Mouse (Mus musculus) heart, embryonic 12.5 days (tissue): ENCODE measurements around the gene Tcf15. TPM values are rescaled to one million over a fixed set of nuclear protein-coding genes. Genes with fewer than 3 reads are reported as not detected.

ENCODE experiments used
- ATAC-seq: fragments of 200-750 bp; cut with Nextera tagmentation; 2 replicates; pipeline ENCODE4 v1.8.0; 2017; ENCODE audit warnings: moderate TSS enrichment, moderate library complexity; ENCODE audit not compliant: insufficient number of reproducible peaks, low FRiP score
- H3K27ac ChIP-seq: fragments of 300-500 bp; sonication (generic); 2 replicates; pipeline ENCODE4 v1.5.1; 2016; ENCODE audit warnings: mild to moderate bottlenecking, moderate library complexity; ENCODE audit not compliant: poor library complexity, severe bottlenecking
- H3K27me3 ChIP-seq: fragments of 300-500 bp; sonication (generic); replicated peaks from 2 replicates; pipeline ENCODE4 v1.6.1; 2016; ENCODE audit warnings: mild to moderate bottlenecking, moderate library complexity
- H3K36me3 ChIP-seq: fragments of 300-500 bp; sonication (generic); 2 replicates; pipeline ENCODE4 v1.6.1; 2016; ENCODE audit warnings: mild to moderate bottlenecking, moderate library complexity
- H3K4me1 ChIP-seq: fragments of 300-500 bp; sonication (generic); replicated peaks from 2 replicates; pipeline ENCODE4 v1.6.1; 2016; ENCODE audit warnings: mild to moderate bottlenecking
- H3K4me2 ChIP-seq: fragments of 300-500 bp; sonication (generic); 2 replicates; pipeline ENCODE4 v1.6.1; 2016; ENCODE audit warnings: mild to moderate bottlenecking, moderate library complexity
- H3K4me3 ChIP-seq: fragments of 300-500 bp; sonication (generic); 2 replicates; pipeline ENCODE4 v1.5.1; 2016; ENCODE audit warnings: mild to moderate bottlenecking
- H3K9ac ChIP-seq: fragments of 300-500 bp; sonication (generic); 2 replicates; pipeline ENCODE4 v1.6.1; 2016; ENCODE audit warnings: mild to moderate bottlenecking, moderate library complexity
- H3K9me3 ChIP-seq: fragments of 300-500 bp; sonication (generic); replicated peaks from 2 replicates; pipeline ENCODE4 v1.6.1; 2016; ENCODE audit warnings: mild to moderate bottlenecking, moderate library complexity
- whole genome bisulfite sequencing: fragments of 180-500 bp; shearing (Covaris S2); methylation state at CpG from one replicate; pipeline ENCODE4 v1.1.7; 2016; 5-methylcytosine and 5-hydroxymethylcytosine counted together
- polyA plus RNA-seq: library from polyadenylated mRNA; unstranded; fragments of >200 nt; fragmentation: Nextera tagmentation; extraction: Ambion mirVana; gene quantifications from 2 replicates; pipeline ENCODE4 v1.2.1, GENCODE M21; 2016

Tcf15 gene
- polyA plus RNA-seq, 1 experiment from 2014 or later = 4.1 TPM

GRCm38 (mm10) chr2:152169377-152169776 lies 26.0 kb downstream of the Tcf15 start:
- no peak for ATAC-seq
- no peak overlapping the region for H3K4me2 ChIP-seq
- no peaks in the 10 kb centered on the region for H3K9me3 ChIP-seq
- no peaks in the 10 kb centered on the region for H3K36me3 ChIP-seq
- H3K27ac ChIP-seq = no peak overlapping the region
- no peaks in the 10 kb centered on the region for H3K27me3 ChIP-seq
- peaks cover 7% of the 10 kb centered on the region; the same call in 1 of the 2 replicates for H3K4me1 ChIP-seq
- no peak overlapping the region for H3K9ac ChIP-seq
- no peak overlapping the region for H3K4me3 ChIP-seq
- WGBS = 83% methylated on average over 1 of the region's 1 CpGs

DNA sequence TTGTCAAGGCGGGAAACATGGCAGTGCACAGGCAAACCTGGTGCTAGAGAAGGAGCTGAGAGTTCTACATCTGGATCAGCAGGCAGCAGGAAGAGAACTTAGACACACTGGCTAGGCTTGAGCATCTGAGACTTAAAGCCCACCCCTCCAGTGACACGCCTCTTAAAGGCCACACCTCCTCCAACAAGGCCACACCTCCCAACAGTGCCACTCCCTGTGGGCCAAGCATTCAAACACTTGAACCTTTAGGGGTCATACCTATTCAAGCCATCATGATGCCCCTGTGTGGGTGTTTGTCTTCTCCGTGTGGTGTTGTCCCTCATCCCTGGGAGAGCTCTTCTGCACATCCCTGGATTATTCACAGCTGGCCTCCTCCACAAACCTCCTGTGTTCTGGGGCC lies 31.5 kb downstream of the Tcf15 start:
- Histone ChIP-seq H3K9me3 (peaks cover 4% of the 10 kb centered on the region; the same call in 1 of the 2 replicates), H3K4me1 (peaks cover 5% of the 10 kb centered on the region; the same call in 1 of the 2 replicates), H3K4me3 (no peak overlapping the region), H3K27me3 (no peaks in the 10 kb centered on the region), H3K27ac (no peak overlapping the region), H3K36me3 (no peaks in the 10 kb centered on the region), H3K9ac (no peak overlapping the region), H3K4me2 (no peak overlapping the region)
- no peak for ATAC-seq
- WGBS = 89% methylated on average over 3 of the region's 3 CpGs

DNA sequence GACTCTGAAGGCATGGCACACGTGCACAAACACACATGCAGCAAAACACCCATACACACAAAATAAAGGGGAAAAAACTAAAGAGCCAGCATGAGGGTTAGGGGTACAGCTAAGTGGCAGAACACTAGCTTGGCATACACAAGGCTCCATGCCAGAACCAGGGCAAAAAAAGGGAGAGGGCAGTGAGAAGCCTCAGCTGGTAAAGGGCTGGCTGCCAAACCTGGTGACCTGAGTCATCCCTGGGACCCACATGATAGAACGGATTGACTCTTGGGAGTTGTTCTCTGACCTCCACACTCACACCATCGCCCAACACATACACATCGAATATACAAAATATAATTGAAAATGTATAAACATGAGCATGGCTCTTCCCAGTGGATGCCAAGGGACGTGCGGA lies 33.3 kb downstream of the Tcf15 start:
- H3K27ac ChIP-seq = no peak overlapping the region

DNA sequence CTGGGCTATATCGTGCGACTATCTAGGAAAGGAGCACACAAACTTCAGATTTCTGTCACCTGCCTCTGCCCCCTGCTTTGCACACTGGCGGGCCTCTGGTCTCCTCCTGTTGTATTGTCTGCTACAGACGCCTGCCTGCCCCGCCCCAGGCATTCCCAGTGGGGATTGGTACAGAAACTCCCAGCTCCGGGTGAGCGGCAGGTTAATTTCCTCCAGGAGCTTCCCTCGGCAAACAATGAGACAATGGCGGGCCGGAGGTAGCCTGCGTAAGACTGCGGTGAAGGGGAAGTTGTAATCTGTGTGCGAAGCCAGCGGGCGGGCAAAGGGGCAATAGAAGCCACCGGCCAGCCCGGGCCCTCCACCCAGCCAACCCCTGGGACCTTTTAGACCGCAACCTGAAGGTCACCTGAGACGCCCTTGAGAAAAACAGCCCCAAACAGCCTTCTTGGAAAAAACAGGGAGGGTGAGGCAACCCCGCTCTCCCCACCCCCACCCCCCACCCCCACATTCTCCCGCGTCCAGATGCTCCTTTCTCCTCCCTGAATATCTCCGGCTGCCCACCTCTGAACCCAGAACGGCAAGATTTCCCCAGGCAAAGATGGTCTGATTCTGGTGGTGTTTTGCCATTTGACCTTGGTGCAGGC lies 33.9 kb downstream of the Tcf15 start:
- peak; percentile 73 for ATAC-seq
- H3K4me1 ChIP-seq = peaks cover 8% of the 10 kb centered on the region; the same call in 1 of the 2 replicates
- peak overlapping the region; percentile 49 for H3K4me2 ChIP-seq
- peak overlapping the region; percentile 17; the same call in 1 of the 2 replicates for H3K4me3 ChIP-seq
- H3K36me3 ChIP-seq = no peaks in the 10 kb centered on the region
- no peak overlapping the region for H3K9ac ChIP-seq
- peaks cover 4% of the 10 kb centered on the region; the same call in 1 of the 2 replicates for H3K9me3 ChIP-seq
- 0 out of 2 replicates have a peak overlapping the region, but pooled peaks have one; percentile 1 for H3K27ac ChIP-seq
- no peaks in the 10 kb centered on the region for H3K27me3 ChIP-seq
- WGBS = 14% methylated on average over 24 of the region's 24 CpGs

More for the DNA sequence above, 33.3 kb downstream of the Tcf15 start:
- ATAC-seq = no peak
- Histone ChIP-seq H3K9ac (no peak overlapping the region), H3K4me1 (peaks cover 8% of the 10 kb centered on the region; the same call in 1 of the 2 replicates), H3K4me3 (no peak overlapping the region), H3K9me3 (peaks cover 4% of the 10 kb centered on the region; the same call in 1 of the 2 replicates), H3K4me2 (no peak overlapping the region), H3K36me3 (no peaks in the 10 kb centered on the region), H3K27me3 (no peaks in the 10 kb centered on the region)
- 76% methylated on average over 6 of the region's 6 CpGs for WGBS

DNA sequence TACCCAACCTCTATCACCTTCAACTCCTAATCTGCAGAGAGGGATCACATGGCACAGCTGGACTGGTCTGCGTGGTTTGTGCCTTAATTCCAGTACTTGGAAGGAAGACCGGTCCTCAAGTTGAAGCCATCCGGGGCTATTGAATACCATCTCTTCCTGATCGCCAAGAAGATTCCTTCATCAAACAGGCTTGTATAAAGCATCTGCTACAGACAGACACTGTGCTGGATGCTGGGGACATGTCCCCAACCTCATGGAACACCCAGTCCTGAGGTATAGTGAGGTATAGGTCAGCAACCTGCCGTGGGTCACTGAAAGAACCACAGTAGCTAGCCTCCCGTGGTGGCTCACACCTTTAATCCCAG lies 34.4 kb downstream of the Tcf15 start:
- H3K4me1 ChIP-seq = peaks cover 8% of the 10 kb centered on the region; the same call in 1 of the 2 replicates
- H3K36me3 ChIP-seq = no peaks in the 10 kb centered on the region
- no peak overlapping the region for H3K9ac ChIP-seq
- no peak overlapping the region for H3K4me3 ChIP-seq
- no peak for ATAC-seq
- H3K4me2 ChIP-seq = no peak overlapping the region; the same call in 1 of the 2 replicates
- no peak overlapping the region for H3K27ac ChIP-seq
- peaks cover 4% of the 10 kb centered on the region; the same call in 1 of the 2 replicates for H3K9me3 ChIP-seq
- H3K27me3 ChIP-seq = no peaks in the 10 kb centered on the region
- 67% methylated on average over 6 of the region's 6 CpGs for WGBS

DNA sequence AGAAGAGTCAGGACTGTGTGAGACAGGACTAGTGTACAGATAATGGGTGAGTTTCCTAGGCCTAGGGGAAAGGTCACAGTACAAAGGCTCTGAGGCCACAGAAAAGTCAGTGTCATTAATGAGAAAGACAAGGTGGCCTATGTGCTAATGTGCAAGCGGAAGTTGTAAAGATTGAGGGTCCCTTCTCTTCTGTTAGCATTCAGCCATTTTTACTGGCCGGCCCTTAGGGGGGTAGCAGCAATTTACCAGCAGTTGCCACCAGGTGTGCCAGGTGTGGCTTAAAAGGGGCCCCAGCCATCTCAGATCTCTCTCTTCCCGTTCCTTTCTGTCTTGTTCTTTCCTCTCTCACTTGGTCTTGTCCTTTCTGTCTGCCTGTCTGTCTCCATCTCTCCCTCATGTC lies 35.0 kb downstream of the Tcf15 start:
- Histone ChIP-seq H3K9me3 (peaks cover 4% of the 10 kb centered on the region; the same call in 1 of the 2 replicates), H3K9ac (no peak overlapping the region), H3K4me1 (peaks cover 8% of the 10 kb centered on the region; the same call in 1 of the 2 replicates), H3K4me2 (no peak overlapping the region), H3K27ac (no peak overlapping the region), H3K27me3 (no peaks in the 10 kb centered on the region), H3K36me3 (no peaks in the 10 kb centered on the region), H3K4me3 (no peak overlapping the region)
- WGBS = 85% methylated on average over 3 of the region's 3 CpGs
- no peak for ATAC-seq

DNA sequence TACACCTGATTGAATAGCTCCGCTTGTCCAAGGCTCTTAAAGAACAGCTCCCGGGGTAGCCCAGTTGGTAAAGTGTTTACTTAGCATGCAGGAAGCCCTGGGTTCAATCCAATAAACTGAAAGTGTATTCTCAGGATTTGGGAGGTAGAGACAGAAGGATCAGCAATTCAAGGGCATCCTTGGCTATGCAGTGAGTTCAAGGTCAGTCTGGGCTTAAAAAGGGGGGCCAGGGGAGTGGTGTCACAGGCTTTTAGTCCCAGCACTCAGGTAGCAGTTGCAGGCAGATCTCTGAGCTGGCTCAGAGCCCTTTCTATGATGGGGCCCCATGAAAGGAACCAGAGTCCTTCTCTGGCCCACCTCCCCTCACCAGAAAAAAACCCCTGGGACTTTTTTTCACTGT lies 35.9 kb downstream of the Tcf15 start:
- Histone ChIP-seq H3K27ac (no peak overlapping the region), H3K9me3 (peaks cover 4% of the 10 kb centered on the region; the same call in 1 of the 2 replicates), H3K4me2 (no peak overlapping the region), H3K4me1 (peaks cover 8% of the 10 kb centered on the region; the same call in 1 of the 2 replicates), H3K36me3 (no peaks in the 10 kb centered on the region), H3K27me3 (no peaks in the 10 kb centered on the region), H3K4me3 (no peak overlapping the region), H3K9ac (no peak overlapping the region)
- ATAC-seq = no peak
- WGBS = 79% methylated on average over 2 of the region's 2 CpGs

GRCm38 (mm10) chr2:152180323-152180722 lies 37.0 kb downstream of the Tcf15 start:
- ATAC-seq = peak; percentile 56; the same call in 1 of the 2 replicates

DNA sequence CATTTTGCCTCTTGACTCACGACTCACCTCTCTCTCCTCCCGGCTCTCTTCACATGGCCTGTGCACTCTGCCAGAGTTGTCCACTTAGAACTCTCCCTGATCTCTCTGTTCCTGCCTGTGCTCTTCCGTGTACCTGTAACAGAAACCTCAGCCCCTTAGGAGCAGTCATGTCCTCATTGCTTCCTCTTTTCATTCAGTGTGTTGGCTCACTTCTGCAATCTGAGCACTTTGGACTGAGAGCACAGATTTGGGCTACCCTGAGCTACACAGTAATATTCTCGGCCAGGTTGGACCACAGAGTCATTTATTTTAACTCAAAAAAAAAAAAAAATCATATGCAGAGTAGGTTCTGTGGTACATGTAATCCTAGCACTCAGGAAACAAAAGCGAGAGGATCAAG lies 43.8 kb downstream of the Tcf15 start:
- Histone ChIP-seq H3K27ac (no peak overlapping the region), H3K9me3 (no peaks in the 10 kb centered on the region), H3K4me1 (peaks cover 14% of the 10 kb centered on the region), H3K4me2 (no peak overlapping the region), H3K9ac (no peak overlapping the region), H3K4me3 (no peak overlapping the region), H3K27me3 (no peaks in the 10 kb centered on the region), H3K36me3 (no peaks in the 10 kb centered on the region)
- no peak for ATAC-seq
- WGBS = 75% methylated on average over 5 of the region's 5 CpGs

More at GRCm38 (mm10) chr2:152180323-152180722, 37.0 kb downstream of the Tcf15 start:
- 56% methylated on average over 6 of the region's 6 CpGs for WGBS
- Histone ChIP-seq H3K27me3 (no peaks in the 10 kb centered on the region), H3K4me1 (peaks cover 8% of the 10 kb centered on the region; the same call in 1 of the 2 replicates), H3K4me2 (no peak overlapping the region), H3K9ac (no peak overlapping the region), H3K36me3 (no peaks in the 10 kb centered on the region), H3K27ac (no peak overlapping the region), H3K9me3 (no peaks in the 10 kb centered on the region), H3K4me3 (no peak overlapping the region)

DNA sequence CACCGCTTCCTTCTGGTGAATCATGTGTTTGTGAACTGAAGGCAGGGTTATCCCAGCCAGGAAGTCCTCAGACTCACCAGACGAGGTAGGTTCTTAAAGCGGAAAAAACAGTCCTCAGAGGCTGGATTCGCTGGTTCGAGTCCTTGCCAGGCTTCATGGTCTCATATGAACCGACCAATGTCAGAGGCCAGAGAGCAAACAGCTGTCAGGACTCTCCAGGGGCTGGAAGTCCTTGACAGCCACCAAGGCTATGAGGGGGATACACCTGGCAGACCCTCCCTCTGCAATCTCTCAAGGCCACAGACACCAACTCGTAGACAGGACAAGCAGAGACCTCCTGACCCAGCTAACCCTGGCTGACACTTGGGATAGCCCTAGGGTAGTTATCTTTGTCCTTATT lies 45.9 kb downstream of the Tcf15 start:
- no peak overlapping the region for H3K4me3 ChIP-seq
- H3K4me2 ChIP-seq = peak overlapping the region; percentile 29
- H3K9ac ChIP-seq = no peak overlapping the region

DNA sequence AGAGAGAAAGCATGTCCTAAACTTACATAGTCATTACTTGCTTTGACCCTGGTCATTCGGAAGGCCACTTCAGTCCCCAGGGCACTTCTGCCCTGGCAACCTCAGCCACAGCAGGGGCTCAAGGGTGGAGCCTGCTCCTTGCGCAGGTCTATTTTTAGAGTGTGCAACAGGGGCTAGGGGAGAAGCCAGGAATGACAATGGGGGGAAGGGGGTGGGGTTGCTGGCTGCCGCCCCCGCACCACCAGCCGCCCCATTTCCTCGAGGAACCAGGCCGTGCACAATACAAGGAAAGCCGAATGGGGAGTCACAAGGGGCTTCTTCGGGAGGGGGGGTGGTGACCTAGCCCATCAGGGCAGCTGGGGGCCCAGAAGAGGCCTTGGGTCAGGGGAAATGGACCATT lies 46.3 kb downstream of the Tcf15 start:
- Histone ChIP-seq H3K9me3 (no peaks in the 10 kb centered on the region), H3K36me3 (no peaks in the 10 kb centered on the region), H3K4me3 (no peak overlapping the region), H3K4me1 (peaks cover 14% of the 10 kb centered on the region), H3K9ac (no peak overlapping the region; the same call in 1 of the 2 replicates), H3K27me3 (no peaks in the 10 kb centered on the region), H3K4me2 (peak overlapping the region; percentile 29), H3K27ac (no peak overlapping the region)
- peak; percentile 52; the same call in 1 of the 2 replicates for ATAC-seq
- WGBS = 29% methylated on average over 9 of the region's 9 CpGs

More for the DNA sequence above, 45.9 kb downstream of the Tcf15 start:
- H3K9me3 ChIP-seq = no peaks in the 10 kb centered on the region
- H3K4me1 ChIP-seq = peaks cover 14% of the 10 kb centered on the region
- no peak overlapping the region for H3K27ac ChIP-seq
- no peaks in the 10 kb centered on the region for H3K27me3 ChIP-seq
- 45% methylated on average over 7 of the region's 7 CpGs for WGBS
- H3K36me3 ChIP-seq = no peaks in the 10 kb centered on the region
- ATAC-seq = no peak
